24 mouse cellular contexts compared by ENCODE assay signal in the genomic region with DNA sequence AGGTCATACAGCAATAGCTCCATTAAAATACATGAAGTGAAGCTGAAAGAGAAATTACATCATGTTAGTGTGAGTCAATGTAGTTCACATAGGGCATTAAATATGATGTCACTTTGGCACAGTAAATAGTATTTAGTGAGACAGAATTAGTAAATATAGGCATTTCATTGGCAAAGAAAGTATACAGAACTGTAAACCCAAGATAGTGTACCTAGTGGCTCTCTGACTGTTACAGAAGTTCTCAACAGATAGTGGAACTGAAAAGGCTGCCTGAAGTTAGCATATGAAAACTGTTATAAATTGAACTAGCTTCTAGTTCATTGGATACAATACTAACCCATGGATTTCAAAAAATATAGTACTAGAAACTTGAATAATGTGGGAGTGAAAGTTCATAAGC.
A peak's percentile ranks its signal among the peaks of the same experiment; 100 is the strongest.
DNase-seq lines count a peak whose midpoint lies in the region; ATAC-seq and TF ChIP-seq lines count a peak whose summit lies in the region.
"Had no signal": no experiment of that assay in that cellular context is flagged by ENCODE, and none has a peak within 500 bp of the region (broad histone marks: within the 10 kb centered on the region; RNA-seq: fewer than 3 reads in every experiment).

No protein-coding gene starts in this region.

- peak; percentile 73 to 78 for TF ChIP-seq EP300 in MEL (IDR thresholded peaks at IDR 0.05; ENCODE audit: low read depth in 1 of 2, low read length in 2 of 2)

- H3K36me3 ChIP-seq in MEL (ENCODE audit: control insufficient read depth in 1 of 2, insufficient read depth in 2 of 2, low read length in 2 of 2): peaks cover 0 to 3% of the 10 kb centered on the region in 2 experiments; a peak in 1 of 4 replicates
- no peaks in the 10 kb centered on the region for H3K36me3 ChIP-seq in neural tube, embryonic 15.5 days
- H3K36me3 ChIP-seq: G1E had no signal

- DNase-seq in A20 (ENCODE audit: low read depth, low spot score): peak; percentile 22
- DNase-seq in MEL (ENCODE audit: low read depth, low spot score): peak; percentile 55
- DNase-seq in MEL-GATA-1-ER (ENCODE audit: extremely low read depth, low read depth): peak; percentile 2
- no peak for DNase-seq in left cerebral cortex, postnatal 4 days
- no peak for DNase-seq in adrenal gland, adult 8-10 months
- DNase-seq: adrenal gland, adult 2 months; adrenal gland, postnatal 10 days; adrenal gland, postnatal 14 days; adrenal gland, postnatal 25 days; adrenal gland, postnatal 36 days; B cell, adult 2 months; cerebellum, adult 11 months; cerebellum, adult 11-12 months; cerebellum, adult 18-20 months; cerebellum, adult 2 months; cerebellum, adult 8-10 months; cerebellum, adult 9-10 months; cerebellum, adult 9-11 months had no signal

- H3K9ac ChIP-seq in MEL (ENCODE audit: control insufficient read depth, low read depth, low read length, poor library complexity, severe bottlenecking): peak overlapping the region; percentile 22; the same call in 1 of the 2 replicates
- H3K9ac ChIP-seq in neural tube, embryonic 15.5 days (replicated peaks): no peak overlapping the region

- no peak for ATAC-seq in neural tube, embryonic 15.5 days (ENCODE audit: low FRiP score)
- ATAC-seq: activated CD4-positive, CD25-positive, alpha-beta regulatory T cell, adult 4 months; CD4-positive, CD25-positive, alpha-beta regulatory T cell, adult 4 months; Patski had no signal

- H3K4me2 ChIP-seq in neural tube, embryonic 15.5 days: no peak overlapping the region

- no peaks in the 10 kb centered on the region for H3K79me2 ChIP-seq in MEL (ENCODE audit: control insufficient read depth, insufficient read depth, low read length, poor library complexity)

- peaks cover 0 to 11% of the 10 kb centered on the region in 2 experiments; a peak in 2 of 4 replicates for H3K4me1 ChIP-seq in MEL (ENCODE audit: control insufficient read depth in 1 of 2, insufficient read depth in 2 of 2, low read length in 2 of 2)
- no peaks in the 10 kb centered on the region for H3K4me1 ChIP-seq in neural tube, embryonic 15.5 days

- intact Hi-C loops in left cerebral cortex, postnatal 4 days (cut with DNase I): no loop called here

- no peaks in the 10 kb centered on the region for H3K9me3 ChIP-seq in MEL (replicated peaks; ENCODE audit: insufficient read depth, low read length)
- no peaks in the 10 kb centered on the region for H3K9me3 ChIP-seq in neural tube, embryonic 15.5 days (replicated peaks)
- H3K9me3 ChIP-seq: G1E had no signal

- no peak for TF ChIP-seq POLR2A in MEL (IDR thresholded peaks at IDR 0.05; ENCODE audit: control insufficient read depth in 1 of 2, insufficient read depth in 1 of 2, low read depth in 1 of 2, low read length in 2 of 2, poor library complexity in 1 of 2)

- no peak; the same call in 1 of the 2 replicates for TF ChIP-seq RAD21 in MEL (IDR thresholded peaks at IDR 0.05; ENCODE audit: low read depth, low read length)

- H3K27ac ChIP-seq in MEL (ENCODE audit: control insufficient read depth, low read depth, low read length): no peak overlapping the region
- no peak overlapping the region for H3K27ac ChIP-seq in neural tube, embryonic 15.5 days (replicated peaks)

- H3K4me3 ChIP-seq in MEL (ENCODE audit: control insufficient read depth in 1 of 2, insufficient read depth in 1 of 2, low read depth in 2 of 2, low read length in 2 of 2): peak overlapping the region in 1 of 2 experiments; percentile 60; a peak in 2 of 4 replicates
- no peak overlapping the region for H3K4me3 ChIP-seq in neural tube, embryonic 15.5 days (replicated peaks)

- TF ChIP-seq CTCF in MEL (IDR thresholded peaks at IDR 0.05 in 2 of 3, conservative IDR thresholded peaks at IDR 0.05 in 1 of 3; ENCODE audit: control insufficient read depth in 1 of 3, insufficient read depth in 1 of 3, low read depth in 2 of 3, low read length in 3 of 3, poor library complexity in 1 of 3, severe bottlenecking in 1 of 3): no peak

- no peaks in the 10 kb centered on the region for H3K27me3 ChIP-seq in MEL (ENCODE audit: control insufficient read depth in 1 of 2, insufficient read depth in 2 of 2, low read length in 2 of 2)
- H3K27me3 ChIP-seq in neural tube, embryonic 15.5 days (replicated peaks): no peaks in the 10 kb centered on the region
- H3K27me3 ChIP-seq: CH12.LX, Patski had no signal

TF ChIP-seq in MEL, 35 proteins besides CTCF, POLR2A, EP300 and RAD21:
- TF ChIP-seq ELF1 (IDR thresholded peaks at IDR 0.05; ENCODE audit: low read depth, low read length) (no peak), POLR2AphosphoS2 (IDR thresholded peaks at IDR 0.05; ENCODE audit: low read length) (no peak), CHD2 (IDR thresholded peaks at IDR 0.05; ENCODE audit: low read length) (no peak), MAX (IDR thresholded peaks at IDR 0.05; ENCODE audit: low read length) (no peak), BHLHE40 (IDR thresholded peaks at IDR 0.05; ENCODE audit: borderline replicate concordance, low read depth, low read length) (no peak), RCOR1 (IDR thresholded peaks at IDR 0.05; ENCODE audit: low read depth, low read length) (0 out of 2 replicates have a peak, but pooled peaks have one; percentile 8), ETS1 (IDR thresholded peaks at IDR 0.05; ENCODE audit: low read depth, low read length) (peak; percentile 88), USF1 (IDR thresholded peaks at IDR 0.05; ENCODE audit: low read depth, low read length) (no peak), POLR2AphosphoS5 (IDR thresholded peaks at IDR 0.05; ENCODE audit: borderline replicate concordance, low read depth, low read length) (no peak), MYB (IDR thresholded peaks at IDR 0.05; ENCODE audit: low read depth, low read length) (no peak; the same call in 1 of the 2 replicates), HCFC1 (IDR thresholded peaks at IDR 0.05; ENCODE audit: low read depth, low read length) (0 out of 2 replicates have a peak, but pooled peaks have one; percentile 13), NRF1 (IDR thresholded peaks at IDR 0.05; ENCODE audit: insufficient read depth, low read depth, low read length, poor library complexity, severe bottlenecking) (no peak), MAZ (IDR thresholded peaks at IDR 0.05; ENCODE audit: low read depth, low read length) (no peak), TCF12 (IDR thresholded peaks at IDR 0.05; ENCODE audit: low read depth, low read length) (peak; percentile 60; the same call in 1 of the 2 replicates), TAL1 (IDR thresholded peaks at IDR 0.05; ENCODE audit: low read length) (peak; percentile 23; the same call in 1 of the 2 replicates), SIN3A (IDR thresholded peaks at IDR 0.05; ENCODE audit: low read length) (0 out of 2 replicates have a peak, but pooled peaks have one; percentile 14), UBTF (IDR thresholded peaks at IDR 0.05; ENCODE audit: borderline replicate concordance, insufficient read depth, low read depth, low read length) (no peak), GATA1 (IDR thresholded peaks at IDR 0.05; ENCODE audit: low read depth, low read length) (peak; percentile 35; the same call in 1 of the 2 replicates)

Comparison
In these comparisons a context has a peak if more than half of its experiments do, and no peak if none do; other contexts are left out.
1. DNase-seq: peak in A20 (single experiment), MEL (single experiment) and MEL-GATA-1-ER (single experiment); none in left cerebral cortex, postnatal 4 days (single experiment) and adrenal gland, adult 8-10 months (single experiment).